Mouse (Mus musculus) gastrocnemius, adult 8-10 months (tissue): ENCODE measurements at regions not wholly inside any gene's neighbourhood (a gene's known extent, or its start where the extent isn't known, plus 50 kb on each side); places are given as distances from the start of the nearest gene placed in this dataset.

ENCODE experiments used
- DNase-seq, 2 experiments: peaks; one replicate each; pipeline ENCODE4 v3.0.0; 2022; ENCODE audit warnings: low spot score in 2 of 2

DNA sequence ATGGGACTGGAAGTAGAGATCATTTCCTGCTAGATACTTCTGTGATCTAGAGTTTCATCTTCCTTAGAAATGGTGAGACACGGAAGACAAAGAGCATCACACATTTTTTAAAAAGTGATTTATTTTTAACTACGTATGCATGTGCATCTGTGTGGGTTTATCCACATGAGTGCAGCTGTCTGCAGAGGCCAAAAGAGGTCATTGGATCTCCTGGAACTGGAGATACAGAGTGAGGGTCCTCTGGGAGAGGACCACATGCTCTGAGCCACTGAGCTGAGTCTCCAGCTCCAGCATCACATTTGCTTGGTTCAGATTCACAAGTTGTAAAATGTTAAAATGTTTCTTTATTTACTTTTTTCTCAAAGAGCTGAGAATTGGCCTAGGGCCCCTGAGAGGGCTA is 166.1 kb downstream of the Gas1 start:
- DNase-seq, result no peak

DNA sequence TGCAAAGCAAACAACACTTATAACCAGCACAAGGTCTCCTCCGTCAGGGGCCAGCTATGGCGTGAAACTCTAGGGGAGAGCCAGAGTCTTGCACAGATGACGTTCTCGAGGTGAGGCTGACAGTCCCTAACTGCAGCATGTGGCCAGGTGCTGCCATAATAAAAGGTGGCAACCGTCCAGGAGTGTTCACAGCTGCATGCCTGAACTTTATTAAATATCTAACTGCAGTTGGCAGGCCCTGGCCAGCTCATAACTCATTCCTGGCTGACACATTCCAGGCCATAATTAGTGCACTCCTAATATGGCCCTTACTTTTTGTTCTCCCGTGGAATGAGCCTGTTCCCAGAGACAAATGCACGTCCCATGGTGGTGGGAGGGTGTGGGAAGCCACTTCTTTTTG is 169.6 kb downstream of the Gas1 start:
- DNase-seq, result no peak

DNA sequence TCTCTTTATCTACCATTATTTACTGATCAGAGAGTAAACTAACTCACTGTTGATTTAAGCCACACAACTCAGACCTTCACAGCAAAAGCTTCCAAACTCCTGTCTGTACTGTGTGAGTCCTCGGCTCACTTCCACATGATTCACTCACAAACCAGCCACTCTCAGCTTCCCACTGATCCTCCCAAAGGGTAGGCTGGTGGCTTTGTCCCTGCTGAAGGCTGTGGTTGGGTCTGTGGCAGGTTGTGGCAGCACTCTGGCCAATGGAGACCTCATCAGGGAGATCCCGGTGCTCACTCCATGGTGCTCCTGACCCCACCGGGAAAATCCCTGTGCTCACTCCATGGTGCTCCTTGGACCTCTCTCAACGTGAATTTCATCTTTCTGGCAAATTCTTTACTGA is 170.1 kb downstream of the Gas1 start:
- no peak for DNase-seq

DNA sequence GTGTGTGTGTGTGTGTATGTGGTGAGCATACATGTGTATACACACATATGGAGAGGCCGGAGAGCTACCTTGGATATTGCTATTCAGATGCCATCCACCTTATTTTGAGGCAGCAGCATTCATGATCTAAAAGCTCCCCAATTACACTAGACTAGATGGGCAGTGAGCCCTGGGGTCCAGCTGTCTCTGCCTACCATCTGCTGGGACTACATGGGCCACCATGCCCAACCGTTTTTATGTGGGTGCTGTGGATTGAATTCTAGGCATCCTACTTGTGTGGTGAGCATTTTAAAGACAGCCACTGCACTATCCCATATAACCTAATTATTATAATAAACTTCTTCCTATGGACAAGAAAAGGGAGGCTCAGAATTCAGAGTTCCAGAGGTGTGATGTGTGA is 172.6 kb downstream of the Gas1 start:
- no peak for DNase-seq

DNA sequence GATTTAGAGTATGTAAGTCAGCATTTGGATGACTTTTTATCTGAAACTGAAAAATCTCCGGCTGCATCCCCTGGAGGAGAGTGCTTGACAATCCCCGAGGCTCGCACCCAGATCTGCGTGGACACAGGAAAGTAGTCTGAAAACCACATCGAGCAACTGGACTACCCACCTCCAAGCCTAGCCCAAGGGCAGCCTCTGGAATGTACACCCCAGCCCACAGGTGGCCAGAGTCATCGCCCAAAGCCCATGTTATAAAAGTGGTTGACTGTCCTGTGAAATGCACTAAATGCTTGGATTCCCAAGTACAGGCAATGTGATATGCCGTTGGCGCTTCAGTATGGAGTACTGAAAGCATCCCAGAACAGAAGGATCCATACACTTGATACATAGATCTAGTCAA is 175.1 kb downstream of the Gas1 start:
- no peak for DNase-seq

DNA sequence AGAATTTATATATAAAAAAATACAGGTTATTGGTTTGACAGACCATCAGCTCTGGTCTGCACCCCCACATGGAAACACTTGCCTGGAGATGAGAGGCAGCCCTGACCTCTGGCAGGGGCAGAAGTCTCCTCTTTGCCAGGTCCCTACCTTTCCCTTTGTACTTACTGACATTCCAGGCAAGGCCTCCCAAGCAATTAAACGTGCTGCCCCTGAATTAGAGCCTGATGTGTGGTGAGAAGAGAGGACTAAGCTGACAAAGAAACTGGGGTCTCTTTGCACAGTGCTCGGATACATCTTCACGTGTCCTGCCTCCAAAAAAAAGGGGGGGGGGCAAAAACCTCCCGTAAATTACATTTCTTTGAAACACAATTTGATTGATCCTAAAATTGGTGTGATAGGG is 175.5 kb downstream of the Gas1 start:
- DNase-seq, result no peak

DNA sequence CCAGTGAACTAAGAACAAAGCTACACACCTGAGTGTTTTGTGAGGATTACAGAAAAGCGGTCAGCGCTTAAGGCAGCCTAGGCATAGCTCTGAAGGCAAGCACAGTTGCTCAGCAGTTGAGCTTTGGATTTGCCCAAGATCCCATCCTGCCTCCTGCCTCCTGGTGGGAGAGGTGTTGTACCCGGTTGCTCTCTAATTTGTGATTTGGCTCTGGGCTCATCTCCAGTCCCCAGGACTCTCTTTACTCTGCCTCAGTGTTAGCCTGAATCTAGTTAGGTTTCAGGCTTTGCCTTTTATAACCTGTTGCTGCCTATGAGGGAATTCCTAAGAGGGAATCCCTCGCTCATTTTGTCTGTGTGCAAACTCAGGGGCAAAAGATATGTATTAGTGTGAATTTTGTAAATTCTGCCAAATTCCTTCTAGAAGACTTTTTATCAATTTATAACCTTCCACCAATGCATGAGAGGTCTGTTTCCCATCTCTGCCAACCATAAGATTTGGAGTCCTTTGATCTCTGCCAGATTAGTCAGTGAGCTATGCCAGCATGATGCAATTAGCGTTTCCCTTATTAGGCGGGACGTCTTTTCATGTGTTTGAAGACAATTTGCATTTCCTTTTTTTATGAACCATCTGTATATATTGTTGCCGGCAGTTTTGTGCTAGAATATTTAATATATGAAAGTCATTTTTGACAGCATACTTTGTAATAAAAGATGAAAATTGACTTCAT is 176.4 kb downstream of the Gas1 start:
- no peak for DNase-seq

DNA sequence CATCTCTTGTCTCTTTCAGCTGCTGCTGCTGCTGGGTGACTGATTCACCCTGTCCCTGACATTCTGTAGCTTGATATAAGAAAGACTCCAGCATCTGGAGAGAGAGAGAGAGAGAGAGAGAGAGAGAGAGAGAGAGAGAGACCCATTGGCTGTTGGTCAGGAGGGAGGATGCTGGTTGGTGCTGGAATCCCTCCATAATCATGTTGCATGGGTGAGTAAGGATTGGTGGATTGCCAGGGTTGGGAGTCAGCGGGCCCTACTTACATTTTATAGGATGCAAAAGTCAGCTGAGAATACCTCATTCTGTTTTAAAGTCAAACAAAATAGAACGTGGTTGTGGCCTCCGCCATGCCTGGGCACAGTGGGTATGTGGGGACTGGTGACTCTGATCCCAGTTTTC is 174.5 kb upstream of the Tut7 start:
- DNase-seq, result no peak

DNA sequence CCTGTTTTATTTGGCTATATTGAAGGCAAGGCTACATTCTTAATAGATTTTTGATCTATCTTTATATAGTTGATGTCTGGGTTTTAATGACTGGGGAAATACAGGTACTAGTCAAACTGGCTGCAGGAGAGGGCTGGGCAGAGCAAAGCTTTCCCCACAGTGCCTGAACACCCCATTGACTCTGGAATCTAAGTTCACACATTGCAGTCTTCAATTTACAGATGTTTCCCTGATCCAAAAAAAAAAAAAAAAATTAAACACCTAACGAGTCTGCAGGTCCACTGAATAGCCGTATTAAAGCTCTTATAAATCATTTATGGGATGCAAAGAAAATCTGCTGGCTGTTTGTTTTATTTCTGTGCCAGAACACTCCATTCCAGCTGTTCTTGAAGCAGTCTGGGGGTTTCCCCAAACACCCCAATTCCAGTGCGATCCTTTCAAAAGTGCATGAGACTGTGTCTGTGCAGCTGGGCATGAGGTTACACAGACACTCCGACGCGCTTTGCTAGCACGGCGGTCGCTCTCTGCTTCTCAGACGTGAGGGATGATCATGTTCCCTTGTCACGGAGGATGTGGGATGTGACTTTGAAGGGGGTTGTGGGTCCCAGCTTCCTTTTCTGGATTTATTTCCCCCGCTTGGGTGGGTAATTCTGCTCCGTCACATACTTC is 173.3 kb upstream of the Tut7 start:
- no peak for DNase-seq

DNA sequence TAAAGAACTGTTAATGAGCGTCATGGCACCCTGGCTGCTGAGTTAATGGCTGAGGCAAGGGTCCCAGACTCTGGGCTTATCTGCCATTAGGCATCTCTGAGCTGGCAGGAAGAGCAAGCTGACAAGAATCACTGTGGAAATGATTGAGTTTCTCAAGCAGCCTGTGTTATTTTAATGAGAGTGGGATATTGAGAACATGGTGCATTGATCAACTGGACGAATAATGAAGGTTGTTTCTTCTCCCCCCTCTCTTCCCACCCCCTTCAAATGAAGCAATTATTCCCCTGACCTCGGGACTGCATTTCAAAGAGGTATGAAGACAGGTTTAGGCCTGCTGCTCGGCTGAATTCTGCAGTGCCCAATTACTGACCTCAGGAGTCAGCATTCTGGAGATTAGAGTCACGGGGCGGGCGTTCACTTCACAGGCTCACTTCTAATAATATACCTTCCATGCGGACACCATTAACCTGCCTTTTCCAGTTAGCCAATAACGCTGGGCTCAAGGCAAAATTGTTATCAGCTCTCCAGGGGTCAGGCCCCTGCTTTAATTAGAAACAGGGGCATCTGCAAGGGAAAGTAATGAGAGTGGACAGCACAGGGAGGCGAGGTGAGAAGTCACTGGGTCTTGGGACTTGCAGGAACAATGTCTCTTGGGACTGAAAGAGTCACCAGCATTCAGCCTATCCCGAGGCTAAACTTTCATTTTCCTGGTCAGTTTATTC is 170.0 kb upstream of the Tut7 start:
- DNase-seq, result no peak

DNA sequence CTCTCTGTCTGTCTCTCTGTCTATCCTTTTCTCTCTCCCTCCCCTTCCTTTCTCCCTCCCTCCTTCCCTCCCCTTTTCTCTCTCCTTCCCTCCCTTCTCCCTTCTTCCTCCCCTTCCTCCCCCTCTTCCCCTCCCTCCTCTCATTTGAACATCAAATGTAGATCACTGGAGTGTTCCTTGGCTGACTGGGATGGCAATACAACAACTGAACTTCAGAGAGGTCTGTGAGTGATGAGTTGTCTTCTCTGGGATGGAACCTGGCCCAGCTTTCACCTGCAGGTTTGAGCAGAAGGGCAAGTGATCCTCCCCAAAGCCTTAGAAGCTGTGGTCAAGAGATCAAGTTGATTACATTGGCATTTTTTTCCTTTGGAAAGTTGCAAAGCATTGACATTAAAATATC is 169.4 kb upstream of the Tut7 start:
- no peak for DNase-seq

DNA sequence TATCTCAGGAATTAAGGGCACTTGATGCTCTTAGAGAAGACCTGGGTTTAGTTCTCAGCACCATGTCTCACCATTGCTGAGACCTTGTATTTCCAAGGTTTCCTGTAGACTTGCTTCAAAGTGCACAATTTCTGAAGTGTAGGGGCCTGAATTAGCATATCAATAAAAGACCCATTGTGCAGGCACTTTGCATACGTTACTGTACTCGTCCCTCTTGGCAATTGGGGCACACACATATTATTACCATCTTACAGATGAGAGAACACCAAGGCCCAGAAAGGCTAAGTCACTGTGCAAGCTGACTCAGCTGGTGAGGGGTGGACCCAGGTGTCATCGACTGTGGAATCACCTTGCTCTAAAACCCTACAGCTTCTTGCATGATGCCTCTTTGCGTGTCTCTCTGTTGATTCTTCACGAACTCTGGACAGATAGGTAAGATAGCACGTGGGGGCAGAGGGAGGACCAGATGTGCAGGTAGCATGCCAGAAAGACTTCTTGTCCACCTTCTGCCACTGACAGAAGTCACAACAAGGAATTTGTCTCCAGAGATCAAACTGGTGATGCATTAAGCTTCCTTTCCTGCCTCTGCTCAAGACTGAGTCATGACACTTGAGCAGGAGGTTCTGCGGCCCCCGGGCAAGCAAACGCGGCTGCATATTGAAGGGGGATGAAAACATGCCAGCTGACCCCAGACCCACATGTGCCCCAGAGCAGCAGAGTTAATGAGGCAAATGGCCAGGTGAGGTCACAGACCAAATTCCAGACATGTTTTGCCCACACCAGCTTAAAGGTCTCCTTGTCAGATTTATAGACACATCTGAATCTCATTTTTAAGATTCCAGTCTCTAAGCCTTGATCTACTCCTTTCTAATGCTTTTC is 167.7 kb upstream of the Tut7 start:
- no peak for DNase-seq

DNA sequence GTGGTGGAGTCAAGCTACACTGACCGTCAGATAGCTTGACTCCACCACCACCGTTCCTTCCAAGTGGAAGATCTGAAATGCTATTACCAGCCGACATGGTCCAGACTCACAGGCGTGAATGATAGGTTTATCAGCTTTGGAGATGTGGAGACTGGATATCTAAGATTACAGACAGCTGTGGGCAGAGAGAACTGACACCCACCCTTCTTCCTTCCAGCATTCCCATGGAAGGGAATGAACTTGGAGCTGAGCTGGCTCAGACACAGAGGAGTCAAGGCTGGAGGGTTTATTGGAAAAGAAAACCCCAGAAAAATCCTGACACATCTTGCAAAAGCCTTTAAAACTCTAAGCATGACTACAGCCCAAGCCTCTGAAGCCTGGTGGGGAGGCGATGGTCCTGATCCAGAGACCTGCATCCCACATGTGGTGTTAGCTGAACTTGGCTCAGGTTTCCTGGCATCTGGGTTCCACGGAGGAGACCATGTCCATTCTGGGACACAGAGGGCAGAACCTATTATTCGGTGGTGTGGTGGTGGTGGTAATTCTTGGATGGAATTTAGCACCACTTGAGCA is 165.5 kb upstream of the Tut7 start:
- no peak for DNase-seq

DNA sequence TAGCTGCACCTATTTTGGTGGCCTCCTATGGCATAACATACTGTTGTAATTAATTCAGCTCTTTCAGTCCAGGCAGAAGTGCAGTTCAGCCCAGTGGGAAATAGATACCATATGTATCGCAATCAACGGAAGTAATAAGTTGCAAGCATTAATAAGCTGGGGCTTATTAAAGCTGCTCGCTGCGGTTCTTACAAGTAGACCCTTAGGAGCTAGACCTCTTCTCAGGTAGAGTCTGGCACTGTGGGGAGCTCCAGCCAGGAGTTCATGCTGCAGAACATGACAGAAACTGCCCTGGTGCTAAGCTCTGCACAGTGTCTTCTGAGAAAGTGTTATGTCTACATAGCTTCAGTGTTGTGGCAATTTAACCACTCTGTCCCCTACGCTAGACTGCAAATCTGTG is 153.5 kb upstream of the Tut7 start:
- no peak for DNase-seq

DNA sequence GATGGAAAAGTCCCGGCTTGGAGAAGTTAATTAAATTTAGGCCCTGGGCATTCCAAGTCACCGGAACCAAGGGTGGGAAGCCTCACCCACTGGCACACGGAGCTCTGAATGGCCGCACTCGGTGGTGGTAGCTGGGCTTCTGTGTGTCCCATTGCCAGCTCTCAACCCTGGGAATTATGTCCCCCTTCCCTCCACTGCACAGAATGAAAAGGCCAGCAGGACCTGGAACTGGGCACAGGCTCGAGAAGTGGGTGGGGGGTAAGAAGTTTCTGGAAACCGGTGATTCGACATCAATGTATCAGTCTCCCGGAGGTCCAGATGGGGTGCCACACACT is 149.1 kb upstream of the Tut7 start:
- no peak for DNase-seq

DNA sequence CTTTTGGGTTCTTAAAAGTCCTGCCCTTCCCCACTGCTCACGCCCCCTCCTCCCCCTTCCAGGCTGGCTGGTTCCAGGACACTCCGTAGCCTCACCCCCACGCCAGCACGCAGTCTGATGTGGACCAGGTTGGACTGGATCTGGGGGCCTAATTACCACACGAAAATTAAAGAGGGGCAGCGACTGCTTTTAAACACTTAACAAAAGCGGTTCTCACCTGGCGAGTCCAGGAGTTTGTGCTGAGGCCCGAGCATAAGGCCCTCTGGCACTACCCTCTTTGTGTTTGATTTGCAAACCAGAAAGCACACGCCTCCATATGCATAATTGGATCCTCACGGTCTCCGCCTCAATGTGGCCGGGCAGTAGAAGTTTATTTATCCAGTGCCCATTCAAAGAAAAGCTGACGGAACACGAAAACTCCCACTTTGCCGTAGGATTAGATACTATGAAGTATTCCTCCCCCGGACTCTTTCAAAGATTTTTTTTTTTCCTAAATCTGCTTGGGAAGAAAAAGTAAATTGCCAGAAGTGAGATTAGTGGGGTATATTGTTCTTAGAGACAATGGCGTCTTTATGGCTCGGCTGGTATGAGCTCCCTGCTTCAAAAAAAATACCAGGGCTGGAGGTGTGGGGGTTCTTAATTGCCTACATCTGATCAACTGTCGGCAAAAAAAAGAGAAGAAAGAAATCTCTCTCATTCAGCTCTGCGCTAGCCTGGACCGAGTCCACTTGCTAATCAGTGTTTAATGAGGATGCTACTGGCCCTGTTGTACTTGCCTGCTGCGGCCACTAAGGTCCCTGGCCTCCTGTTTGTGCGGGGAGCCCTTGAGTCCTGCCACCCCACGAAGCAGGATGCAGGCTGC is 148.5 kb upstream of the Tut7 start:
- no peak for DNase-seq

DNA sequence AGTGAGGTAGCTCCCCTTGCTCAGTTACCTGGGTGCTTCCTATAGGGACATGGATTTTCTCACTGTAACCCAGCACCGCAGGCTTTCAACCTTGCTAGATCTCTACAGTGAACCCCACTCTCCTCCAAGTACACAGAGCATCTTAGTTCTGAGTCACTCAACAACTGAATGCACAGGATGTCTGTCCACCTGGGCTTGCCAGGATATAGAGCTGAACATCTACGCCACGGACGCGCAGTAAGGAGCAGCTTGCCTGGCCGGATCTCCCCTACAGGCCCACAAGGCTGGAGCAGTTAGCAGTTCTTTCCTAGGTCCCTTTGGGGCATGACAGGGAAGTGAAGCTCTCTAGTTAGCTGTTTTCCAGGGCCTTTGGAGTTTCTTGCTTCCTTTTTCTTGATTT is 147.5 kb upstream of the Tut7 start:
- no peak for DNase-seq

DNA sequence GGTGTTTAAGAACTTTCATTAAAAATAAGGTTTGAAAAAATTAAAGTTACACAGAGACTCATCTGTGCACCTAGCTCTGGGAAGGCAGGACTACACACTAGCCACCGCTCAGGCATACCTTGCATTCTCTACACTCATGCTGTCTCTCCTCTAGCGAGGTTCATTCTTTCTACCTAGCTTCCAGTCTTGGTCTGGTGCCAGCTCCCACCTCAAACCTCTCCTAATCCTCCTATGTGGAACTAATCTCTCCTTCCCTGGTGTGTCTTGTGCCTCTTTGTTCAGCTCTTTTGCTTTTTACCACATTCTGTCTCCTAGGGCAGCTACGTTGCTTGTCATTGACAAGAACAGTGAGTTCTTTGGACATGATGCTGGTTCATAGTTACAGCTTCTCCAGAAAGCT is 146.5 kb upstream of the Tut7 start:
- DNase-seq, result no peak

DNA sequence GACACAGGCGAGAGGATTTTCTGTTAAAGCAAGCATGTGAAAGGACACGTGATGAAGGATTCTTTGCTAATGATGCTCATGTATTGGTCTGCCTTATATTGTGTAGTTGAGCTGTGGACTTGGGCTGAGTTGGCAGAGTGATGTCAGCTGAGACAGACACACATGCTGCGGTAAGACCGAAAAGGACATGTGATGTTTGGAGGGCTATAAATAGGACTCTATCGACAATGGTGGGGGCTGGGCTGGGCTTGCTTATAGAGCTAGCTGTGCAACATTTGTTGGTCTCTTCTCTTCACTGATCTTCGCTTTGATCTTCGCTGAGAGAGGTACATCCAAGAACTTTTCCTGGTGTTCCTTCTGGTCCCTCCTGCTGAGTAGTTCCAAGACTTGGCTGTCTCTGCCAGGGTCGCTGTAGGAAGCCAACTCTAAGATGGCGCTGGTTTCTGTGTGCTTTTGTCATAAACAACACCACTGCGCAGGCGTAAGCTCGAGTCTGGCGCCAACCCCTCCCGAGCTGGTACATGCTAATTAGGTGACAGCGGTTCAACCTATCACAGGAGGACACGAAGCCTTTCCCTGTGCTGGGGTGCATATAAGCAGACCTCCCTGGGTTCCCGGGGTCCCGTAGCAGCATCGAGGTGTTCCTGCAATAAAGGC is 145.8 kb upstream of the Tut7 start:
- DNase-seq, result no peak
